Mouse (Mus musculus): ENCODE results near the gene Slit1.

GRCm38 (mm10) chr19:41613325-41614087 lies 130.0 kb downstream of the Slit1 start:
- TF ChIP-seq ZC3H11A (IDR thresholded peaks at IDR 0.05; ENCODE audit: low read depth, low read length) (no peak), EP300 (IDR thresholded peaks at IDR 0.05; ENCODE audit: low read length) (no peak), TCF12 (IDR thresholded peaks at IDR 0.05; ENCODE audit: low read depth, low read length) (no peak), CTCF (conservative IDR thresholded peaks at IDR 0.05 in 1 of 2, IDR thresholded peaks at IDR 0.05 in 1 of 2; ENCODE audit: low read depth in 2 of 2, low read length in 2 of 2) (no peak), POLR2AphosphoS2 (IDR thresholded peaks at IDR 0.05; ENCODE audit: low read depth, low read length) (no peak), MAX (IDR thresholded peaks at IDR 0.05; ENCODE audit: low read length) (no peak), SMC3 (IDR thresholded peaks at IDR 0.05; ENCODE audit: low read depth, low read length) (no peak), USF2 (conservative IDR thresholded peaks at IDR 0.05; ENCODE audit: low read depth, low read length) (no peak), MEF2A (IDR thresholded peaks at IDR 0.05; ENCODE audit: borderline replicate concordance, low read depth, low read length) (no peak), BHLHE40 (IDR thresholded peaks at IDR 0.05; ENCODE audit: low read depth, low read length) (no peak), MXI1 (IDR thresholded peaks at IDR 0.05; ENCODE audit: low read depth, low read length) (no peak), POLR2A (IDR thresholded peaks at IDR 0.05; ENCODE audit: low read depth, low read length) (no peak), MAFK (IDR thresholded peaks at IDR 0.05; ENCODE audit: insufficient replicate concordance, low read length) (no peak)

Measured in CH12.LX (cell line).